Mouse (Mus musculus): Measurements from ENCODE around the gene Gm37240. TPM values are rescaled to one million over a fixed set of nuclear protein-coding genes. Genes with fewer than 3 reads are reported as not detected.

Gene Gm37240
- polyA plus RNA-seq, 1 experiment from 2014 or later: 0.93 TPM

DNA sequence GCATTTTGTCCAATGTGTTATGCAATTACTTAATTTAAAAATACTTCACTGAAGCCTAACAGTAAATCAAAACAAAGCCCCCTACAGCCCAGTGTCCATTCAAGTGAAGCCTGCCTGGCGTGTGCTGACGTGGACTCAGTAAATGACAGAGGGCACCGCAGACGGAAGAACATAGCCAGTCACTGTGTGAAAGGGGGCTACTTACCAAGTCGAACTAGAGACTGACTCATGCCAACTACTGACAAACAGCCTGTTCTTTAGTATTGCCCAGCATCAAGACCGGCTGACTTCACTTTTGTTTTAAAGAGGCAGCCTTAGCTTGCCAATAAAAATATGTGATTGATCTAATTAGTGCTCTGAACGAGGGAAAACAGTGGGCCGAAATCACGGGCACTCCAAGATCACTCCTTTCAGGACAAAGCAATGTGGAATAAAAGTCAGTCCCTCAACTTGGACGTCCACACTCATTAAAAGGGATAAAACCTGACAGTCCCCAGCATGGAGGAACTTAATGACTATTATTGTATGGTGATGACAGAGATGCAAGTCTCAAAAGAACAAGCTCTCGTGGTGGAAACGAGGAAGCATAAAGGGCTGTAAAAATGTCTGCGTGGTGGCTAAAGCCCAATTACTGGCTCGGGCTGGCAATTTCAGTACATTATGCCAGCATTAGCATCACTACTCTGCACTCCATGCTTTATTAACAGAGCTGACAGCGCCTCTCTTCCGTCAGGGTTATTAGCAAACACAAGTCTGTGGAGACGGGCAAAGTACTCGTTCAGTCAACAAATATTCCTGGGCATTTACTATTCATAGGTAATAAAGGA is 123.1 kb downstream of the Gm37240 start:
- Histone ChIP-seq H3K27ac (ENCODE audit: low read depth, low read length) (no peak overlapping the region), H3K36me3 (ENCODE audit: control insufficient read depth, insufficient read depth, low read length) (no peaks in the 10 kb centered on the region), H3K27me3 (replicated peaks; ENCODE audit: control insufficient read depth, insufficient read depth, low read length) (no peaks in the 10 kb centered on the region), H3K4me2 (ENCODE audit: low read length) (no peak overlapping the region), H3K4me3 (ENCODE audit: low read length) (no peak overlapping the region), H3K9me3 (ENCODE audit: control insufficient read depth, low read length) (no peaks in the 10 kb centered on the region), H3K4me1 (ENCODE audit: control insufficient read depth, insufficient read depth, low read depth, low read length) (peaks cover 3% of the 10 kb centered on the region; the same call in 1 of the 2 replicates), H3K9ac (ENCODE audit: low read depth, low read length) (no peak overlapping the region)
- WGBS: 41% methylated on average over 18 of the region's 18 CpGs
- no peak for ATAC-seq

DNA sequence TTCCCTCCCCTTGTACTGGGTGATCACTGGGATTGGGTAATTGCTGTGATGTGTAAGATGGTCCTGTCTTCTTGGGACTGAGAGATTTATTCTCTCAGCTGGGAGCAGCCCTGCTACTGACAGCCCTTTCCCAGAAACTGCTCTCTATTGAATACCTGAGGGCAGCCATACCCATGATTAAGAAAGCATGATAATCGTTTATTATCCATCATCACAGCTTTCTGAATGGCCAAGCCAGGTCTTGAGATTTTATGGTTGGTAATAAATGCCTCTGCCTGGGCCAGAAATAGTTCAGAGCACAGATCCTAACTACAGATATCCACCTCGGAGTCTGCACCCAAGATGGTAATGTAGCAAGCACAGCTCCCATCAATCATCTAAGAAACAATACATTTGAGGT is 129.4 kb downstream of the Gm37240 start:
- H3K9ac ChIP-seq (ENCODE audit: low read depth, low read length): no peak overlapping the region
- H3K9me3 ChIP-seq (ENCODE audit: control insufficient read depth, low read length): no peaks in the 10 kb centered on the region
- H3K4me3 ChIP-seq (ENCODE audit: low read length): no peak overlapping the region
- H3K36me3 ChIP-seq (ENCODE audit: control insufficient read depth, insufficient read depth, low read length): no peaks in the 10 kb centered on the region
- H3K4me2 ChIP-seq (ENCODE audit: low read length): no peak overlapping the region
- no peak overlapping the region for H3K27ac ChIP-seq (ENCODE audit: low read depth, low read length)
- ATAC-seq: no peak
- 72% methylated on average over 2 of the region's 2 CpGs for WGBS
- no peaks in the 10 kb centered on the region for H3K4me1 ChIP-seq (ENCODE audit: control insufficient read depth, insufficient read depth, low read depth, low read length)
- H3K27me3 ChIP-seq (replicated peaks; ENCODE audit: control insufficient read depth, insufficient read depth, low read length): no peaks in the 10 kb centered on the region

DNA sequence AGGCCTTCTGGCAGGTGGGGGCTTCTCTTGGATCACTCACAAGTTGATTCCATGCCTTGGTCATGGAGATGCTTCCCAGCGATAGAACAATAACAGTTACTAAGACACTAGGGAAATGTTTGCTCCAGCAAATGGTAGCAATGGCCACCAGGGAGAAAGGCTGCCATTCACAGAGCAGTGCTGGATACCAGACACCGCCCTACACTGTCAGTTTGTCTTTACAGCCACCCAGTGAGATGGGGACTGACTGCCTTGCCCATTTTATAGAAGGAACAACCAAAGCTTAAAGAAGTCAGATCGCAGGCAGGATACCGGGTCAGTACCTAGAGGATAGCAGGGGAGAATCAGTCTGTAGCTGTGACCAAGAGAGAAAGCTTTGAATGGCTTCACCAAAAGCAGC is 129.9 kb downstream of the Gm37240 start:
- ATAC-seq: no peak
- Histone ChIP-seq H3K4me2 (ENCODE audit: low read length) (no peak overlapping the region), H3K36me3 (ENCODE audit: control insufficient read depth, insufficient read depth, low read length) (no peaks in the 10 kb centered on the region), H3K9me3 (ENCODE audit: control insufficient read depth, low read length) (no peaks in the 10 kb centered on the region), H3K9ac (ENCODE audit: low read depth, low read length) (no peak overlapping the region), H3K4me3 (ENCODE audit: low read length) (no peak overlapping the region), H3K27ac (ENCODE audit: low read depth, low read length) (no peak overlapping the region), H3K27me3 (replicated peaks; ENCODE audit: control insufficient read depth, insufficient read depth, low read length) (no peaks in the 10 kb centered on the region), H3K4me1 (ENCODE audit: control insufficient read depth, insufficient read depth, low read depth, low read length) (no peaks in the 10 kb centered on the region)
- WGBS: 81% methylated on average over 4 of the region's 4 CpGs

DNA sequence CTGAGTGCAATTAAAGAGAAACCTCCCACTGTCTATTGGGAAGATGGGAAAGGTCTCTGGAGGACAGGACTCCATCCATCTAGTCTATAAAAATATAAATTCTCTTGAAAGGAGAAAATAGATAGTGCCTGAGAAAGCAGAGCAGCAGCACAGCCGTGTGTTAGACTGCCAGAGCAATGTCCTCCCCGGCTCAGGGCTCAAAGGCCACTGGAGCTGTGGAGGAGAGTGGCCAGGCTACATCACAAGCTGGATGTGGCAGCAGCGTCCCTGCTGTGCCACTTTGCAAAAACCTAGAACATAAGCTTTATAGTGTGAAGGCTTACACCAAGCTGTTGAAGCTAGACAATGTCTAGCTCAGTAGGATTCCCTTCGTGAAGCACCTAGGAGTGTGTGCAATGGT is 138.0 kb downstream of the Gm37240 start:
- 54% methylated on average over 4 of the region's 4 CpGs for WGBS
- ATAC-seq: no peak
- Histone ChIP-seq H3K4me3 (ENCODE audit: low read length) (no peak overlapping the region), H3K9me3 (ENCODE audit: control insufficient read depth, low read length) (no peaks in the 10 kb centered on the region), H3K4me1 (ENCODE audit: control insufficient read depth, insufficient read depth, low read depth, low read length) (no peaks in the 10 kb centered on the region), H3K27ac (ENCODE audit: low read depth, low read length) (no peak overlapping the region), H3K36me3 (ENCODE audit: control insufficient read depth, insufficient read depth, low read length) (no peaks in the 10 kb centered on the region), H3K9ac (ENCODE audit: low read depth, low read length) (no peak overlapping the region), H3K27me3 (replicated peaks; ENCODE audit: control insufficient read depth, insufficient read depth, low read length) (no peaks in the 10 kb centered on the region), H3K4me2 (ENCODE audit: low read length) (no peak overlapping the region)

DNA sequence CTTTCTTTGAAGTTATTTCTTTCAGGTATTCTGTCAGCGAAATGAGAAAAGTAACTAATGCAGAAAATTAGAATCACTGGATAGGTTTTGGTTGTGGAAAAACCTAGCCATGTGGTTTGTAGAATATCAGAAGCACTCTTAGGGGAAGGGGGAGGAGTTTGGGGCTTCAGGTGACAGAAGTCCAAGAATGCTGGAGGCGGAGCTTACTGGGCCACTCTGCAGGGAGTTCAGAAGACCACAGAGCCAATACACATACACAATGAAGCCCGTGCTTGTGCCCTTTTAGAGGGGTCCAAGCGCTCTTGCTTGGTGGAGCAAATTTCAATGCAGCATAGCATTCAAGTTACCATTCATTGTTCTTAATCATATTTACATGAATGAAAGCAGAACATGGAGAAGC is 138.5 kb downstream of the Gm37240 start:
- Histone ChIP-seq H3K4me1 (ENCODE audit: control insufficient read depth, insufficient read depth, low read depth, low read length) (no peaks in the 10 kb centered on the region), H3K9ac (ENCODE audit: low read depth, low read length) (no peak overlapping the region), H3K36me3 (ENCODE audit: control insufficient read depth, insufficient read depth, low read length) (no peaks in the 10 kb centered on the region), H3K27me3 (replicated peaks; ENCODE audit: control insufficient read depth, insufficient read depth, low read length) (no peaks in the 10 kb centered on the region), H3K9me3 (ENCODE audit: control insufficient read depth, low read length) (no peaks in the 10 kb centered on the region), H3K4me3 (ENCODE audit: low read length) (no peak overlapping the region), H3K27ac (ENCODE audit: low read depth, low read length) (no peak overlapping the region), H3K4me2 (ENCODE audit: low read length) (no peak overlapping the region)
- WGBS: 26% methylated on average over 4 of the region's 4 CpGs
- no peak for ATAC-seq

DNA sequence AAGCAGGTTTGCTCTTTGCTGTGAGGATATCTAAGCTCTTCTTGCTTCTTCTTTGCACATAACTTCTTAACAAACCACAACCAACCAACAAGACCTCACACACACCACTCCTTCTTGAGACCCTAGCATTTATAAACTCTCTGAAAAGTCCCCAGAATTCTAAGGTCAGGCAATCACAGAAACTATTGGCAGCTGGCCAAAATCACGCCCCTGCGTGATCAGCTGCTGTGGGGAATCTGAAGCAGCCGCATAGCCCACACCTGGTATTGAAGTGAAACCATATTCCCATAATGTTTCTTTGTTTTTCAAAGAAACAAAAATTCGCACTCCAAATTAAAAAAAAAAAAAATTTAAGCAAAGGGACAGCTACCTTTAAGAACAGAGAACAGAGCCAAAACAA is 141.2 kb downstream of the Gm37240 start:
- Histone ChIP-seq H3K27ac (ENCODE audit: low read depth, low read length) (no peak overlapping the region), H3K36me3 (ENCODE audit: control insufficient read depth, insufficient read depth, low read length) (no peaks in the 10 kb centered on the region), H3K4me2 (ENCODE audit: low read length) (no peak overlapping the region), H3K9me3 (ENCODE audit: control insufficient read depth, low read length) (no peaks in the 10 kb centered on the region), H3K4me3 (ENCODE audit: low read length) (no peak overlapping the region), H3K9ac (ENCODE audit: low read depth, low read length) (no peak overlapping the region), H3K4me1 (ENCODE audit: control insufficient read depth, insufficient read depth, low read depth, low read length) (no peaks in the 10 kb centered on the region), H3K27me3 (replicated peaks; ENCODE audit: control insufficient read depth, insufficient read depth, low read length) (no peaks in the 10 kb centered on the region)
- no peak for ATAC-seq
- 61% methylated on average over 4 of the region's 4 CpGs for WGBS

DNA sequence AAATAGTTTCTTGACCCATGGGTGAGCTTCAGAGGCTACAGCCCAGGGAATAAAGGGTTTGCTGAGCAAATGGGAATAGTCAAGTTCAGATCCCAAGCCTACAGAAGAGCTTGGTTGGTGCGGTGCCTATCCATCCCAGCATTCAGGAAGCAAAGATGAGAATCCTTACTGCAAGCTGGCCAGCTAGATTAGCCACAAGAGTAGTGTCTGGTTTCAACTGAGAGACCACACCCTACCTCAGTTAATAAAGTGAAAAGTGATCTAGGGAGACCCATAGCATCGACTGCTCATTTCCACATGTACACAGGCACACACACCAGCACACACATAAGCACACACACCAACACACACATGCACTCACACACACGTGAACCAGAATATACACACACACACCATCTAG is 145.6 kb downstream of the Gm37240 start:
- H3K36me3 ChIP-seq (ENCODE audit: control insufficient read depth, insufficient read depth, low read length): no peaks in the 10 kb centered on the region
- no peak overlapping the region for H3K4me3 ChIP-seq (ENCODE audit: low read length)
- H3K27me3 ChIP-seq (replicated peaks; ENCODE audit: control insufficient read depth, insufficient read depth, low read length): no peaks in the 10 kb centered on the region
- no peak overlapping the region for H3K27ac ChIP-seq (ENCODE audit: low read depth, low read length)
- ATAC-seq: no peak
- WGBS: 95% methylated on average over 3 of the region's 3 CpGs
- no peak overlapping the region for H3K4me2 ChIP-seq (ENCODE audit: low read length)
- H3K9ac ChIP-seq (ENCODE audit: low read depth, low read length): no peak overlapping the region
- no peaks in the 10 kb centered on the region for H3K4me1 ChIP-seq (ENCODE audit: control insufficient read depth, insufficient read depth, low read depth, low read length)
- H3K9me3 ChIP-seq (ENCODE audit: control insufficient read depth, low read length): no peaks in the 10 kb centered on the region

DNA sequence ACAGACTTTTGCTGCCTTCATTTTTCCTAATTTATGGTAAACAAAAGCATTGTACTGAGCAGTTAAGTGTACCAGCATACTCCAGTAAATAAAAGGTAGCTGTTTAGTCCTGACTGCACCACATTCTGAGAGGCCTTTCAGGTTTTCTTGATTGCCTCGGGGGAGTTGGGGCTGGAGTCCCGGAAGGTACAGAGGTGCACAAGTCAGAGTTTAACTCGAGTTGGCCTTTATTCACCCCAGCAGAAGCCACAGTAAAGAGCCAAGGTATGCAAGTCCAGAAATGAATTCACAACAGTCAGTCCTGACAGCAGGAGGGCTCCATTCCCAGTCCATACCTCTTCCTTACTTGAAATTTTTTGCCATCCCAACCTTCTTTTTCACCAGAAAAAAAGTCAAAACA is 148.7 kb downstream of the Gm37240 start:
- H3K27me3 ChIP-seq (replicated peaks; ENCODE audit: control insufficient read depth, insufficient read depth, low read length): no peaks in the 10 kb centered on the region
- H3K9ac ChIP-seq (ENCODE audit: low read depth, low read length): no peak overlapping the region
- no peak for ATAC-seq
- no peak overlapping the region for H3K27ac ChIP-seq (ENCODE audit: low read depth, low read length)
- H3K4me2 ChIP-seq (ENCODE audit: low read length): no peak overlapping the region
- 84% methylated on average over 3 of the region's 3 CpGs for WGBS
- H3K36me3 ChIP-seq (ENCODE audit: control insufficient read depth, insufficient read depth, low read length): no peaks in the 10 kb centered on the region
- no peaks in the 10 kb centered on the region for H3K4me1 ChIP-seq (ENCODE audit: control insufficient read depth, insufficient read depth, low read depth, low read length)
- no peaks in the 10 kb centered on the region for H3K9me3 ChIP-seq (ENCODE audit: control insufficient read depth, low read length)
- no peak overlapping the region for H3K4me3 ChIP-seq (ENCODE audit: low read length)

DNA sequence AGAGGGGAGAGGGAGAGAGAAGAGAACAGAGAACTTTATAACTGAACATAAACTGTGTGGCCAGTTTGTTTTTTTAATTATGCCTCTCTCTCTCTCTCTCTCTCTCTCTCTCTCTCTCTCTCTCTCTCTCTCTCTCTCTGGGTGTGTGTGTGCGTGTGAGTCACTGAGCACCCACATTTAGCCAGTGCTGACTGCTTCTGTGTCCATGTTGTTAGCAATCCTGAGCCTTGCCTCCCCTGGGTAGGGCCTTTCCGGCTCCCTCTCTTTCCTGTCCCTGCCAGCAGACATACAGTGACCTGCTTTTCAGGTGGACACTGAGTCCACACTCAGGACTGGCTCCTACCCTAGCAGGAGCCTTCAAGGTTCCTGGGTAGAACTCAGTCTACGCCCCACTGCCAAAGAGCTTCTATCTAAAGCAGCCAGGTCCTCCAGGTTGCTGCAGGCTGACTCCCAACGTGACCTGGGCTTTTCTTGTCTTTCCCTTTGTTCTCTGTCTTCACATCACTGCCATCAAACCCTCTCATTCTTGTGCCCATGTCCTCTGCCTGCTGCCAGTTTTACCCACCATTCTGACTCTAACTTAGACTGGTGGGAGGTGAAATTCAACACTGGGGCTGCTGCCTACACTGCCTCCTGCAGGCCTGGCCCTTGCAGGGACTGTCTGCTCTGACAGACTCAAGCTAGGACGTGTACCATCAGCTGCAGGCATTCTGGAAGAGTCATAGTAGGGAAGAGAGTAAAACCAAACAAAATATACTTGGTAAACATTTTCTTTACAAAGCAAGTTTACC is 153.2 kb downstream of the Gm37240 start:
- Histone ChIP-seq H3K27me3 (replicated peaks; ENCODE audit: control insufficient read depth, insufficient read depth, low read length) (no peaks in the 10 kb centered on the region), H3K36me3 (ENCODE audit: control insufficient read depth, insufficient read depth, low read length) (no peaks in the 10 kb centered on the region), H3K4me1 (ENCODE audit: control insufficient read depth, insufficient read depth, low read depth, low read length) (no peaks in the 10 kb centered on the region), H3K4me3 (ENCODE audit: low read length) (no peak overlapping the region), H3K9me3 (ENCODE audit: control insufficient read depth, low read length) (no peaks in the 10 kb centered on the region), H3K4me2 (ENCODE audit: low read length) (no peak overlapping the region), H3K9ac (ENCODE audit: low read depth, low read length) (no peak overlapping the region), H3K27ac (ENCODE audit: low read depth, low read length) (no peak overlapping the region)
- ATAC-seq: no peak
- 83% methylated on average over 5 of the region's 5 CpGs for WGBS

Measured in hindbrain, embryonic 16.5 days (tissue).